24 mouse cellular contexts compared by ENCODE assay signal in genomic region chr4:40226095-40226494, GRCm38 (mm10). TPM values are rescaled to one million over a fixed set of nuclear protein-coding genes. Genes with fewer than 3 reads are reported as not detected.
DNase-seq lines count a peak whose midpoint lies in the region; ATAC-seq and TF ChIP-seq lines count a peak whose summit lies in the region.
"Had no signal": no experiment of that assay in that cellular context is flagged by ENCODE, and none has a peak within 500 bp of the region (broad histone marks: within the 10 kb centered on the region; RNA-seq: fewer than 3 reads in every experiment).

No protein-coding gene starts in this region.

- no peak overlapping the region for H3K4me2 ChIP-seq in lung, embryonic 16.5 days (ENCODE audit: low read depth, low read length)
- H3K4me2 ChIP-seq: embryonic facial prominence, embryonic 12.5 days; embryonic facial prominence, embryonic 15.5 days; heart, embryonic 12.5 days; heart, embryonic 15.5 days; hindbrain, embryonic 14.5 days had no signal

- TF ChIP-seq CTCF in lung, adult 2 months (IDR thresholded peaks at IDR 0.05; ENCODE audit: insufficient read depth, low read length): no peak

- no peaks in the 10 kb centered on the region for H3K9me3 ChIP-seq in lung, embryonic 16.5 days (ENCODE audit: control insufficient read depth, low read length)
- H3K9me3 ChIP-seq: embryonic facial prominence, embryonic 12.5 days; embryonic facial prominence, embryonic 15.5 days; heart, embryonic 12.5 days; heart, embryonic 15.5 days had no signal

- WGBS in lung, embryonic 16.5 days: 38% methylated on average over 5 of the region's 5 CpGs
- WGBS in lung, adult 2 months: 57% methylated on average over 5 of the region's 5 CpGs

- no peaks in the 10 kb centered on the region for H3K27me3 ChIP-seq in lung, embryonic 16.5 days (ENCODE audit: control insufficient read depth, insufficient read depth, low read depth, low read length)
- H3K27me3 ChIP-seq: embryonic facial prominence, embryonic 15.5 days; heart, embryonic 15.5 days had no signal

- H3K4me3 ChIP-seq in lung, embryonic 16.5 days (ENCODE audit: low read length): no peak overlapping the region
- no peak overlapping the region for H3K4me3 ChIP-seq in lung, adult 2 months (replicated peaks; ENCODE audit: extremely low read depth, low read depth, low read length)
- H3K4me3 ChIP-seq: embryonic facial prominence, embryonic 12.5 days; embryonic facial prominence, embryonic 15.5 days; gastrocnemius, adult 2 months; heart, embryonic 12.5 days; heart, embryonic 15.5 days had no signal

- H3K27ac ChIP-seq in lung, embryonic 16.5 days (ENCODE audit: low read length): no peak overlapping the region
- H3K27ac ChIP-seq: embryonic facial prominence, embryonic 12.5 days; embryonic facial prominence, embryonic 15.5 days; gastrocnemius, adult 2 months; heart, embryonic 15.5 days; hindbrain, embryonic 14.5 days had no signal

- TF ChIP-seq POLR2A in lung, adult 2 months (IDR thresholded peaks at IDR 0.05; ENCODE audit: borderline replicate concordance, extremely low read depth, low read depth, low read length): no peak

- no peaks in the 10 kb centered on the region for H3K36me3 ChIP-seq in lung, embryonic 16.5 days (ENCODE audit: control insufficient read depth, insufficient read depth, low read length)
- H3K36me3 ChIP-seq: embryonic facial prominence, embryonic 12.5 days; embryonic facial prominence, embryonic 15.5 days had no signal

- peak; percentile 72 for DNase-seq in heart, adult 11 months
- no peak for DNase-seq in heart, postnatal 4 days
- DNase-seq in kidney, postnatal 14 days: peak; percentile 39
- DNase-seq in kidney, postnatal 4 days: no peak
- DNase-seq in lung, adult 2 months: no peak
- peak; percentile 30 for DNase-seq in R1 (ENCODE audit: low read depth, low spot score)
- DNase-seq: adrenal gland, postnatal 10 days; adrenal gland, postnatal 36 days; cerebellum, adult 18-20 months; cerebellum, adult 9-10 months; cerebellum, postnatal 14 days; forebrain, postnatal 0 days; gastrocnemius, adult 2 months; gastrocnemius, postnatal 14 days; heart, adult 18-20 months; heart, postnatal 10 days; heart, postnatal 36 days had no signal

- no peaks in the 10 kb centered on the region for H3K4me1 ChIP-seq in lung, embryonic 16.5 days (replicated peaks; ENCODE audit: control insufficient read depth, insufficient read depth, low read length)
- no peaks in the 10 kb centered on the region for H3K4me1 ChIP-seq in lung, adult 2 months (ENCODE audit: control insufficient read depth, insufficient read depth, low read length)
- H3K4me1 ChIP-seq: embryonic facial prominence, embryonic 12.5 days; embryonic facial prominence, embryonic 15.5 days had no signal

- peak; percentile 75 for ATAC-seq in lung, embryonic 16.5 days (ENCODE audit: low read depth)
- ATAC-seq: forebrain, embryonic 14.5 days; forebrain, postnatal 0 days had no signal

- no peak overlapping the region for H3K9ac ChIP-seq in lung, embryonic 16.5 days (ENCODE audit: low read length)
- H3K9ac ChIP-seq: embryonic facial prominence, embryonic 12.5 days; embryonic facial prominence, embryonic 15.5 days; forebrain, postnatal 0 days; heart, embryonic 12.5 days; heart, embryonic 15.5 days; hindbrain, embryonic 14.5 days had no signal

RNA-seq across cellular contexts. Expression of gene Ddx58, which starts 13.5 kb away (rescaled TPM):
- total RNA-seq in heart, postnatal 4 days (2021): 1 to 10 TPM; 6.9 to 7.4 TPM
- polyA plus RNA-seq in lung, embryonic 16.5 days (2015; fragmentation: Nextera tagmentation; extraction: Ambion mirVana): 11.7 and 13.2 TPM in 2 replicates
- polyA plus RNA-seq in lung, adult 2 months (2012; rRNA removed): 14.0 and 21.8 TPM in 2 replicates

RNA-seq across cellular contexts. Expression of gene Smim27, which starts 43.3 kb away (rescaled TPM):
- total RNA-seq in heart, postnatal 4 days (2021): 10 to 100 TPM; 37.0 to 37.9 TPM
- polyA plus RNA-seq in lung, embryonic 16.5 days (2015; fragmentation: Nextera tagmentation; extraction: Ambion mirVana): 36.6 and 40.2 TPM in 2 replicates
- polyA plus RNA-seq in lung, adult 2 months (2012; rRNA removed): 15.2 and 22.2 TPM in 2 replicates

RNA-seq across cellular contexts. Expression of gene Topors, which starts 43.6 kb away (rescaled TPM):
- 10 to 100 TPM; 21.2 to 22.0 TPM for total RNA-seq in heart, postnatal 4 days (2021)
- 39.2 and 39.4 TPM in 2 replicates for polyA plus RNA-seq in lung, embryonic 16.5 days (2015; fragmentation: Nextera tagmentation; extraction: Ambion mirVana)
- polyA plus RNA-seq in lung, adult 2 months (2012; rRNA removed): 4.0 and 5.3 TPM in 2 replicates

RNA-seq across cellular contexts. Expression of gene Ndufb6, which starts 53.1 kb away (rescaled TPM):
- 100 to 1,000 TPM; 396 to 411 TPM for total RNA-seq in heart, postnatal 4 days (2021)
- polyA plus RNA-seq in lung, embryonic 16.5 days (2015; fragmentation: Nextera tagmentation; extraction: Ambion mirVana): 293 and 294 TPM in 2 replicates
- 58.8 and 59.3 TPM in 2 replicates for polyA plus RNA-seq in lung, adult 2 months (2012; rRNA removed)

Comparison
In these comparisons a context has a peak if more than half of its experiments do, and no peak if none do; other contexts are left out.
1. DNase-seq: peak in heart, adult 11 months (single experiment), kidney, postnatal 14 days (single experiment) and R1 (single experiment); none in heart, postnatal 4 days (single experiment), kidney, postnatal 4 days (0 of 2) and lung, adult 2 months (single experiment).